Mouse (Mus musculus) T-helper 17 cell (primary cell): ENCODE data around the gene Xbp1.
"Not testable (repeated sequence)": the region's sequence is repeated elsewhere in the genome, so short reads cannot be mapped to it uniquely, and the experiment has no call there.

ENCODE experiments used
- in situ Hi-C, 2 experiments: fragments of 300-600 bp; cut with MboI, MseI; formaldehyde crosslinking; loops; 1 replicate in 1 of 2; 2 replicates in 1 of 2; pipeline ENCODE4 v1.15.1; 2025; ENCODE audit warnings: high pct_unique_total_duplicates in 2 of 2

Gene Xbp1

GRCm38 (mm10) chr11:5500903-5501741 lies 19.3 kb upstream of the Xbp1 start:
- in situ Hi-C loops: no loop called here

GRCm38 (mm10) chr11:5502351-5503051 lies 18.0 kb upstream of the Xbp1 start:
- in situ Hi-C loops: no loop called here

GRCm38 (mm10) chr11:5505856-5506575 lies 14.4 kb upstream of the Xbp1 start:
- in situ Hi-C loops: no loop called here

- in situ Hi-C loops: no loop called here
Measured at GRCm38 (mm10) chr11:5509215-5510098, 11.0 kb upstream of the Xbp1 start.

- in situ Hi-C loops: no loop called here
Measured at GRCm38 (mm10) chr11:5510099-5510391, 10.4 kb upstream of the Xbp1 start.

GRCm38 (mm10) chr11:5510686-5511085 lies 9.8 kb upstream of the Xbp1 start:
- in situ Hi-C loops: not testable (repeated sequence)

- in situ Hi-C loops: no loop called here
Measured at GRCm38 (mm10) chr11:5512099-5512725, 8.2 kb upstream of the Xbp1 start.

GRCm38 (mm10) chr11:5512961-5513360 lies 7.5 kb upstream of the Xbp1 start:
- in situ Hi-C loops: no loop called here

GRCm38 (mm10) chr11:5514091-5514490 lies 6.4 kb upstream of the Xbp1 start:
- in situ Hi-C loops: no loop called here

GRCm38 (mm10) chr11:5515196-5515595 lies 5.3 kb upstream of the Xbp1 start:
- in situ Hi-C loops: no loop called here

- in situ Hi-C loops: no loop called here
Measured at GRCm38 (mm10) chr11:5515655-5516054, 4.8 kb upstream of the Xbp1 start.

GRCm38 (mm10) chr11:5516151-5516550 lies 4.3 kb upstream of the Xbp1 start:
- in situ Hi-C loops: no loop called here

GRCm38 (mm10) chr11:5516617-5517016 lies 3.8 kb upstream of the Xbp1 start:
- in situ Hi-C loops: no loop called here

- in situ Hi-C loops: no loop called here
Measured at GRCm38 (mm10) chr11:5517346-5517745, 3.1 kb upstream of the Xbp1 start.

- in situ Hi-C loops: loop anchor here (5.0 kb wide), 1 partner anchor 32 kb away; no protein-coding TSS in a partner anchor
Measured at GRCm38 (mm10) chr11:5519681-5520080, 778 bp upstream of the Xbp1 start.

- in situ Hi-C loops: loop anchor here (5.0 kb wide), 1 partner anchor 34 kb away; no protein-coding TSS in a partner anchor
Measured at GRCm38 (mm10) chr11:5521266-5521515, 732 bp downstream of the Xbp1 start.

GRCm38 (mm10) chr11:5521516-5522291 lies 1.2 kb downstream of the Xbp1 start:
- in situ Hi-C loops: loop anchor here (5.0 kb wide), 1 partner anchor 34 kb away; no protein-coding TSS in a partner anchor

GRCm38 (mm10) chr11:5522798-5523415 lies 2.4 kb downstream of the Xbp1 start:
- in situ Hi-C loops: loop anchor here (5.0 kb wide), 1 partner anchor 36 kb away; no protein-coding TSS in a partner anchor

GRCm38 (mm10) chr11:5525418-5525817 lies 5.0 kb downstream of the Xbp1 start:
- in situ Hi-C loops: no loop called here
